Mouse (Mus musculus): ENCODE results near the gene Tnfrsf1b.

The Tnfrsf1b gene

GRCm38 (mm10) chr4:145246173-145247011 lies at the start of gene Tnfrsf1b:
Gene Tnfrsf1b (minus strand): TSS chr4:145246870.
- DNase-seq (ENCODE audit: low read depth, low spot score): no peak

- peak; percentile 23 for DNase-seq (ENCODE audit: low read depth, low spot score)
Measured at GRCm38 (mm10) chr4:145295589-145296300, 49.1 kb upstream of the Tnfrsf1b start.

GRCm38 (mm10) chr4:145294588-145294987 lies 47.9 kb upstream of the Tnfrsf1b start:
- DNase-seq (ENCODE audit: low read depth, low spot score): no peak

GRCm38 (mm10) chr4:145286369-145287120 lies 39.9 kb upstream of the Tnfrsf1b start:
- DNase-seq (ENCODE audit: low read depth, low spot score): peak; percentile 61

- no peak for DNase-seq (ENCODE audit: low read depth, low spot score)
Measured at GRCm38 (mm10) chr4:145284675-145285074, 38.0 kb upstream of the Tnfrsf1b start.

DNA sequence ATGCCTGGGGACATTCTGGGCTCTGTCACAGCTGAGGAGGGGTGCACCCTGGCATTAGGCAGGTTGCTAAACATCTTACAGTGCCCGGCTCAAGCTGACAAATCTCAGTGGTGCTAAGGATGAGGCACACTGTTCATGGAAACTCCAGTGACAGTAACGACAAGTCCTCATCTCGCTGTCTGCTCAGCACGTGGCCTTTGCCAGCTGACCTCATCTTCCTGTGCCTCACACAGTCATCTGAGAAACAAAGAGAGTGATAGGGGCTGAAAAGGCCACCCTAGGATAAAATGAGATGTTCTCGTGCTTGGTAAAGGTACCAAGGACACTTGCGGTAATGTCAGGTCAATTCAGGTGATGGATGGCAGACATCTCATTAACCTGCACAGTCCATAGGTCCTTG lies 36.8 kb upstream of the Tnfrsf1b start:
- DNase-seq (ENCODE audit: low read depth, low spot score): no peak

- no peak for DNase-seq (ENCODE audit: low read depth, low spot score)
Measured at GRCm38 (mm10) chr4:145280966-145281365, 34.3 kb upstream of the Tnfrsf1b start.

GRCm38 (mm10) chr4:145278724-145279370 lies 32.2 kb upstream of the Tnfrsf1b start:
- no peak for DNase-seq (ENCODE audit: low read depth, low spot score)

GRCm38 (mm10) chr4:145278231-145278630 lies 31.6 kb upstream of the Tnfrsf1b start:
- no peak for DNase-seq (ENCODE audit: low read depth, low spot score)

- DNase-seq (ENCODE audit: low read depth, low spot score): no peak
Measured at GRCm38 (mm10) chr4:145276368-145277249, 29.9 kb upstream of the Tnfrsf1b start.

- DNase-seq (ENCODE audit: low read depth, low spot score): no peak
Measured at GRCm38 (mm10) chr4:145274887-145275286, 28.2 kb upstream of the Tnfrsf1b start.

GRCm38 (mm10) chr4:145273923-145274322 lies 27.3 kb upstream of the Tnfrsf1b start:
- no peak for DNase-seq (ENCODE audit: low read depth, low spot score)

GRCm38 (mm10) chr4:145272763-145273162 lies 26.1 kb upstream of the Tnfrsf1b start:
- no peak for DNase-seq (ENCODE audit: low read depth, low spot score)

GRCm38 (mm10) chr4:145271634-145272033 lies 25.0 kb upstream of the Tnfrsf1b start:
- no peak for DNase-seq (ENCODE audit: low read depth, low spot score)

DNA sequence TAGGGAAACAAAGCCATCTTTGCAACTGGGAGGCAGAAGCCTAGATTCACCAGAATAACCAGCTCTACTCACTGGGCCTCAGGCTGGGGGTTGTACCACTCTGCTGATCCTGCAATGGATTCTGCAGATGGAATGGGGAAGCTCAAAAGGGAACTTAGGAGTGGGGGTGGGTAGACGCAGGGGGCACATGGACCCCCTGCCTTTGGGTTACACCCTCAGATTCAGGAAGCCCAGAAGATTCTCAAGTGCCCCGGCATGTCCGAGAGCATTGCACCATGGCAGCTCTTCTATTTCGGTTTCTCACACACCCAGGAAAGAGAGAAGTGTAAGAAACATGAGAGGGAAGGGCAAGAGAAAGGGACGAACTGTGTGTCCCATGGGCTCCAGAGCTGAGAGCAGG lies 23.5 kb upstream of the Tnfrsf1b start:
- no peak for DNase-seq (ENCODE audit: low read depth, low spot score)

DNA sequence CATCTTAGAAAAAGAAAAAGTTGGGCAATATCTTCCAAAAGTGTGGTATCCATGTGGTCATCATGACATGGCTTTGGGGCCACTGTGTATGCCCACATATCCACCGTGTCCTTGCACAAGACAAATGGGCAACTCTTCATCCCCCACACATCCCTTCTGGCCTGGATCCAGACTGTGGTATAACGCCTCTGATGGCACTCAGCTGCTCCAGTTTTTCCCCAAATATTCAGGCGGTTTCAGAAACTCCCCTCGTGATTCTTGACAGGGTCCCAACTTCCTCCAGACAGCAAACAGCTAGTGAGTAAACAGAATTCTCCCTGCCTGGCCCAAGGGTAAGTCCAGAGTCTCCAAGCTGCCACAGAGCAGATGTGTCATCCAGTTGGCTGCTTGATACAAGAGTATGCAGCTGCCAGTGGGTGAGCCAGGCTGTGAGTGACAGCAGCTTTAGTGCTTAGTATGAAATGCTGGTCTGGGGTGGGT lies 21.0 kb upstream of the Tnfrsf1b start:
- DNase-seq (ENCODE audit: low read depth, low spot score): no peak

- no peak for DNase-seq (ENCODE audit: low read depth, low spot score)
Measured at GRCm38 (mm10) chr4:145266505-145266904, 19.8 kb upstream of the Tnfrsf1b start.

- DNase-seq (ENCODE audit: low read depth, low spot score): no peak
Measured at GRCm38 (mm10) chr4:145264761-145265160, 18.1 kb upstream of the Tnfrsf1b start.

DNA sequence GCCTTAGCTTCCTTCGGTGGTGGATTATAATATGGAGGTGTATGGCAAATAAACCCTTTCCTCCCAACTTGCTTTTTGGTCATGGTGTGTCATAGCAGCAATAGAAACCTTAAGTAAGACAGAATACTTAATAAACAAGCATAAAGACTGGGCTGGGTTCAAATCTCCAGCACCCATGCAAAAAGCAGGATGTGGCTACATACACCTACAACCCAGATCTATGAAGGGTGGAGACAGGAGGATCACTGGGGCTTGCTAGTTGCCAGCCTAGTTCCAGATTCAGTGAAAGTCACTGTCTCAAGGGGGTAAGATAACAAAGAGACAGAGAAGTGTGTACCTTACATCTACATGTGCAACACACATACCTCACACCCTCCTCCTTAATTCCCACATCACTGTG lies 16.9 kb upstream of the Tnfrsf1b start:
- no peak for DNase-seq (ENCODE audit: low read depth, low spot score)

GRCm38 (mm10) chr4:145260802-145261201 lies 14.1 kb upstream of the Tnfrsf1b start:
- DNase-seq (ENCODE audit: low read depth, low spot score): no peak

All from retina, postnatal 7 days (tissue).